Mouse (Mus musculus) erythroblast, embryonic 14.5 days (primary cell): ENCODE data around the gene Capn12.

Experiments
- GATA1 ChIP-seq: IDR thresholded peaks from 2 replicates; pipeline ENCODE4 v1.6.1; 2012; ENCODE audit warnings: low read length, inconsistent platforms, mixed read lengths
- TAL1 ChIP-seq: IDR thresholded peaks from 3 replicates; pipeline ENCODE4 v1.6.1; 2012; ENCODE audit warnings: low read length, inconsistent platforms, mixed read lengths

DNA sequence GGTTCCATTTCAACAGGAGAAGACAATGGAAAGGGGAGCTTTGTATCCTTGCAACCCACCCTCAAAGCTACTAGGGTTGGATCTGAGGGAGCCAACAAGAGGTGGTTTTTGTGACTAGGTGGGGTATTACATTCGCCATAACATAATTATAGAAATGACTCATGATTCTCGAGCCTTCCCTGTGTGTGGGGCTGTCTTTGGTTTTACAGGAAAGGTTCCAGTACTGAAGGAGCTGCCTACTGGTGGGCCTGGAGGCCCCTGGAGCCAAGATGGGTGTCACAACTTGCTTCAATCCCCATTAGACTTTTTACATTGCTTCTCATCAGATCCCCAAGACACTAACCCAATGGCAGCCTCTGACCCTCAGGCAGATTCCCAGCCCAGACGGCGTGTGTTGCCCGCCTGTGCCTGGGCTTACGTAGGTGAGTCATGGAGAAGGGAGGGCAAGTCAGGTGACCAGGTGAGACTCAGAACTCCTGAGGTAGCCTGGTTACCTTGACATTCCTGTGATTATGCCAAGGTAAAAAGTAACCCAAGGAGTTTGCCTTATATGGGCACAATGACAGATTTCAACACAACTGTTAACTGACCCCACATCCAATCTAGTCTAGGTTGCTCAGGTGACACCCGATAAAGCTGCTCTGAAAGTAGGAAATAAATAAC lies 49.9 kb downstream of the Capn12 start:
- TF ChIP-seq GATA1 (no peak), TAL1 (no peak)
